9 mouse cellular contexts compared by ENCODE assay signal in the genomic region with DNA sequence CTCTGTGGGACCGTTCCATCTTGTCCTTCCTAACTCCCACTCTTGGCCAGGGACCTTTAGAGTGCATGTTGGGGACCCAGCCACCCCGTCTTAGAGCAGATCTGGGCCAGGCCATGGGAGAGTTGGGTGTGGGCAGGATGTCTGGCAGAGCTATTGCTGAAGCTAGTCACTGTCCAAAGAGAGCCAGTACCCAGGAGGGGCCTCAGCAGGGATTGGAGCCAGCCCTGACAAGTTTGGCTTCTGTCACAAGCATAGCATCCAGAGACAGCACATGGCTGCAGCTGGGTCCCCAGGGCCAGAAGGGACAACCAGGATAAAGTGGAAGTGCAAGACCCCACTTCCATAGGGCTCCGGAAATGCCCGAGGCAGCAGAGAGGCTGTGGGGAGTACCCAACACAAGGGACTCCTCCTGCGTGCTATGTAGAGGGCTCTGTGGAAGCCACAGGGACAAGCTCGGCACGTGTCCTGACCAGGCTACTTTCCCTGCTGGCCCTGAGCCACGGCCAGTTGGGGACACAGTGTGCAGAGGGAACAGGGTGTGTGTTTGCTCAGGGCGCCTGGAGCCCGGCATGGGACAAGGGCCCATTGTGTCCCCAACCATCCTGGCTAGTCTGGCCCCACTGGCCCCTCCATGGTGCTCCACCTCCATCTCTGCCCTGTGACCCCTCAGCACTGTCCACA. TPM values are rescaled to one million over a fixed set of nuclear protein-coding genes. Genes with fewer than 3 reads are reported as not detected.
A peak's percentile ranks its signal among the peaks of the same experiment; 100 is the strongest.
DNase-seq lines count a peak whose midpoint lies in the region; ATAC-seq and TF ChIP-seq lines count a peak whose summit lies in the region.
"Had no signal": no experiment of that assay in that cellular context is flagged by ENCODE, and none has a peak within 500 bp of the region (broad histone marks: within the 10 kb centered on the region; RNA-seq: fewer than 3 reads in every experiment).

No protein-coding gene starts in this region.

- peak overlapping the region; percentile 36; the same call in 1 of the 2 replicates for H3K9ac ChIP-seq in heart, embryonic 14.5 days (ENCODE audit: low read length)
- no peak overlapping the region for H3K9ac ChIP-seq in liver, embryonic 14.5 days (replicated peaks)
- peak overlapping the region; percentile 62 for H3K9ac ChIP-seq in stomach, embryonic 16.5 days (ENCODE audit: low read length)
- H3K9ac ChIP-seq: embryonic facial prominence, embryonic 12.5 days had no signal

- no peaks in the 10 kb centered on the region for H3K9me3 ChIP-seq in heart, embryonic 14.5 days (ENCODE audit: control insufficient read depth, low read length)
- no peaks in the 10 kb centered on the region for H3K9me3 ChIP-seq in liver, embryonic 14.5 days (ENCODE audit: control insufficient read depth, low read length)
- no peaks in the 10 kb centered on the region for H3K9me3 ChIP-seq in stomach, embryonic 16.5 days (replicated peaks; ENCODE audit: control insufficient read depth, low read length)
- H3K9me3 ChIP-seq: embryonic facial prominence, embryonic 12.5 days had no signal

- H3K4me1 ChIP-seq in cortical plate, adult 2 months (ENCODE audit: control insufficient read depth, insufficient read depth, low read length) = peaks cover 7% of the 10 kb centered on the region
- H3K4me1 ChIP-seq in heart, embryonic 14.5 days (ENCODE audit: control insufficient read depth in 2 of 2, insufficient read depth in 2 of 2, low read length in 2 of 2) = peaks cover 28 to 29% of the 10 kb centered on the region in 2 experiments
- peaks cover 0 to 2% of the 10 kb centered on the region in 2 experiments; a peak in 2 of 4 replicates for H3K4me1 ChIP-seq in liver, embryonic 14.5 days (replicated peaks; ENCODE audit: control insufficient read depth in 2 of 2, insufficient read depth in 2 of 2, low read length in 1 of 2)
- H3K4me1 ChIP-seq in stomach, embryonic 16.5 days (ENCODE audit: control insufficient read depth, insufficient read depth, low read length) = peaks cover 44% of the 10 kb centered on the region

- ATAC-seq in heart, embryonic 14.5 days (ENCODE audit: insufficient number of reproducible peaks, insufficient read depth, low FRiP score, low read depth) = peak; percentile 62; the same call in 1 of the 2 replicates
- peak; percentile 49; the same call in 1 of the 2 replicates for ATAC-seq in liver, embryonic 14.5 days (ENCODE audit: insufficient read depth)
- peak; percentile 83 for ATAC-seq in stomach, embryonic 16.5 days (ENCODE audit: insufficient read depth, low FRiP score)
- ATAC-seq in granulocyte monocyte progenitor cell, adult 5-6 weeks (replicated peaks; ENCODE audit: poor library complexity, severe bottlenecking) = no peak

- no peak overlapping the region for H3K4me2 ChIP-seq in heart, embryonic 14.5 days (ENCODE audit: low read length)
- no peak overlapping the region for H3K4me2 ChIP-seq in liver, embryonic 14.5 days (ENCODE audit: low read depth)
- no peak overlapping the region for H3K4me2 ChIP-seq in stomach, embryonic 16.5 days (ENCODE audit: low read depth, low read length)
- H3K4me2 ChIP-seq: embryonic facial prominence, embryonic 12.5 days had no signal

- 31% methylated on average over 10 of the region's 10 CpGs for WGBS in heart, embryonic 14.5 days
- WGBS in liver, embryonic 14.5 days (ENCODE audit: insufficient replicate concordance) = 55% methylated on average over 10 of the region's 10 CpGs
- WGBS in stomach, embryonic 16.5 days = 44% methylated on average over 10 of the region's 10 CpGs

- TF ChIP-seq EP300 in liver, embryonic 14.5 days (IDR thresholded peaks at IDR 0.05; ENCODE audit: low read depth) = no peak

- peak; percentile 76 to 80 for DNase-seq in left cerebral cortex, adult 18-20 months (ENCODE audit: low spot score in 2 of 2)
- DNase-seq in left cerebral cortex, adult 11 months (ENCODE audit: low spot score) = no peak
- peak; percentile 94 to 97 for DNase-seq in kidney, postnatal 36 days
- no peak for DNase-seq in liver, embryonic 14.5 days (ENCODE audit: low read depth in 3 of 3, low spot score in 3 of 3)

- peak overlapping the region; percentile 91 for H3K27ac ChIP-seq in cortical plate, adult 2 months (ENCODE audit: insufficient read depth, low read length)
- H3K27ac ChIP-seq in heart, embryonic 14.5 days (replicated peaks in 1 of 2; ENCODE audit: control insufficient read depth in 1 of 2, insufficient read depth in 1 of 2, low read depth in 2 of 2, low read length in 2 of 2) = peak overlapping the region; percentile 8 to 50; a peak in 2 of 4 replicates
- H3K27ac ChIP-seq in liver, embryonic 14.5 days = no peak overlapping the region
- peak overlapping the region; percentile 96 for H3K27ac ChIP-seq in stomach, embryonic 16.5 days (ENCODE audit: low read length)
- H3K27ac ChIP-seq: embryonic facial prominence, embryonic 12.5 days had no signal

- H3K4me3 ChIP-seq in cortical plate, adult 2 months (ENCODE audit: insufficient read depth, low read length) = no peak overlapping the region
- no peak overlapping the region for H3K4me3 ChIP-seq in heart, embryonic 14.5 days (ENCODE audit: control insufficient read depth in 1 of 2, insufficient read depth in 1 of 2, low read depth in 1 of 2, low read length in 2 of 2)
- H3K4me3 ChIP-seq in liver, embryonic 14.5 days (ENCODE audit: insufficient read depth in 1 of 2, low read depth in 2 of 2, low read length in 2 of 2) = no peak overlapping the region
- H3K4me3 ChIP-seq in stomach, embryonic 16.5 days (replicated peaks; ENCODE audit: low read length) = no peak overlapping the region
- H3K4me3 ChIP-seq: embryonic facial prominence, embryonic 12.5 days had no signal

- TF ChIP-seq CTCF in cortical plate, adult 2 months (IDR thresholded peaks at IDR 0.05; ENCODE audit: extremely low read depth, insufficient read depth, low read length) = no peak
- no peak for TF ChIP-seq CTCF in liver, embryonic 14.5 days (IDR thresholded peaks at IDR 0.05; ENCODE audit: low read depth)

- no peaks in the 10 kb centered on the region for H3K27me3 ChIP-seq in heart, embryonic 14.5 days (ENCODE audit: control insufficient read depth, insufficient read depth, low read length)
- no peaks in the 10 kb centered on the region for H3K27me3 ChIP-seq in liver, embryonic 14.5 days (ENCODE audit: control insufficient read depth, insufficient read depth, low read length)
- H3K27me3 ChIP-seq in stomach, embryonic 16.5 days (ENCODE audit: control insufficient read depth, insufficient read depth, low read length) = no peaks in the 10 kb centered on the region
- H3K27me3 ChIP-seq: embryonic facial prominence, embryonic 12.5 days had no signal

- TF ChIP-seq POLR2A in cortical plate, adult 2 months (IDR thresholded peaks at IDR 0.05; ENCODE audit: extremely low read depth, insufficient read depth, low read length) = no peak

- no peaks in the 10 kb centered on the region for H3K36me3 ChIP-seq in heart, embryonic 14.5 days (ENCODE audit: control insufficient read depth, insufficient read depth, low read length)
- H3K36me3 ChIP-seq in liver, embryonic 14.5 days (replicated peaks; ENCODE audit: control insufficient read depth, insufficient read depth, low read depth) = no peaks in the 10 kb centered on the region
- no peaks in the 10 kb centered on the region for H3K36me3 ChIP-seq in stomach, embryonic 16.5 days (ENCODE audit: control insufficient read depth, insufficient read depth, low read length)
- H3K36me3 ChIP-seq: embryonic facial prominence, embryonic 12.5 days had no signal

RNA-seq across cellular contexts. Expression of a gene that starts 11.7 kb away (rescaled TPM):
- 10 to 100 TPM; 36.3 to 45.9 TPM for total RNA-seq in left cerebral cortex, adult 18-20 months (2021)
- polyA plus RNA-seq in cortical plate, adult 2 months (2012; rRNA removed) = 14.2 and 16.7 TPM in 2 replicates
- polyA plus RNA-seq in heart, embryonic 14.5 days (2014; fragmentation: Nextera tagmentation; extraction: Ambion mirVana) = 42.3 and 47.1 TPM in 2 replicates
- 3.1 and 5.0 TPM in 2 replicates for polyA plus RNA-seq in liver, embryonic 14.5 days (2012; rRNA removed)
- polyA plus RNA-seq in liver, embryonic 14.5 days (2014; fragmentation: Nextera tagmentation; extraction: Ambion mirVana) = 8.1 and 8.5 TPM in 2 replicates
- polyA plus RNA-seq in stomach, embryonic 16.5 days (2015; fragmentation: Nextera tagmentation; extraction: Ambion mirVana) = 58.3 and 59.0 TPM in 2 replicates
- total RNA-seq in granulocyte monocyte progenitor cell, adult 5-6 weeks (2014; fragmentation: Nextera tagmentation) = 13.8 and 14.6 TPM in 2 replicates
- total RNA-seq in granulocyte monocyte progenitor cell, adult 5-6 weeks (2017) = 13.0 and 21.3 TPM in 2 replicates

RNA-seq across cellular contexts. Expression of a gene that starts 30.8 kb away (rescaled TPM):
- 10 to 100 TPM; 26.6 to 33.3 TPM for total RNA-seq in left cerebral cortex, adult 18-20 months (2021)
- polyA plus RNA-seq in cortical plate, adult 2 months (2012; rRNA removed) = 25.7 and 26.6 TPM in 2 replicates
- 46.3 and 53.1 TPM in 2 replicates for polyA plus RNA-seq in heart, embryonic 14.5 days (2014; fragmentation: Nextera tagmentation; extraction: Ambion mirVana)
- 16.2 and 25.4 TPM in 2 replicates for polyA plus RNA-seq in liver, embryonic 14.5 days (2012; rRNA removed)
- polyA plus RNA-seq in liver, embryonic 14.5 days (2014; fragmentation: Nextera tagmentation; extraction: Ambion mirVana) = 34.1 and 38.6 TPM in 2 replicates
- polyA plus RNA-seq in stomach, embryonic 16.5 days (2015; fragmentation: Nextera tagmentation; extraction: Ambion mirVana) = 105 and 128 TPM in 2 replicates
- 72.9 and 76.0 TPM in 2 replicates for total RNA-seq in granulocyte monocyte progenitor cell, adult 5-6 weeks (2014; fragmentation: Nextera tagmentation)
- 138 and 139 TPM in 2 replicates for total RNA-seq in granulocyte monocyte progenitor cell, adult 5-6 weeks (2017)

RNA-seq across cellular contexts. Expression of a gene that starts 31.2 kb away (rescaled TPM):
- 10 to 100 TPM; 13.0 to 13.6 TPM for total RNA-seq in left cerebral cortex, adult 18-20 months (2021)
- 17.0 and 17.5 TPM in 2 replicates for polyA plus RNA-seq in cortical plate, adult 2 months (2012; rRNA removed)
- 9.9 and 10.9 TPM in 2 replicates for polyA plus RNA-seq in heart, embryonic 14.5 days (2014; fragmentation: Nextera tagmentation; extraction: Ambion mirVana)
- 4.9 and 5.2 TPM in 2 replicates for polyA plus RNA-seq in liver, embryonic 14.5 days (2012; rRNA removed)
- polyA plus RNA-seq in liver, embryonic 14.5 days (2014; fragmentation: Nextera tagmentation; extraction: Ambion mirVana) = 4.9 and 5.9 TPM in 2 replicates
- polyA plus RNA-seq in stomach, embryonic 16.5 days (2015; fragmentation: Nextera tagmentation; extraction: Ambion mirVana) = 13.1 and 14.0 TPM in 2 replicates
- 12.9 and 14.2 TPM in 2 replicates for total RNA-seq in granulocyte monocyte progenitor cell, adult 5-6 weeks (2014; fragmentation: Nextera tagmentation)
- total RNA-seq in granulocyte monocyte progenitor cell, adult 5-6 weeks (2017) = 3.5 and 11.6 TPM in 2 replicates

Comparison
In these comparisons a context has a peak if more than half of its experiments do, and no peak if none do; other contexts are left out.
1. DNase-seq: peak in left cerebral cortex, adult 18-20 months (2 of 2) and kidney, postnatal 36 days (2 of 2); none in left cerebral cortex, adult 11 months (single experiment) and liver, embryonic 14.5 days (0 of 3).